Mouse (Mus musculus) kidney, embryonic 15.5 days (tissue): ENCODE measurements around the gene Ap1s3. TPM values are rescaled to one million over a fixed set of nuclear protein-coding genes. Genes with fewer than 3 reads are reported as not detected.

Source experiments
- ATAC-seq: fragments of 200-750 bp; cut with Nextera tagmentation; replicated peaks from 2 replicates; pipeline ENCODE4 v1.8.0; 2017; ENCODE audit warnings: moderate TSS enrichment; ENCODE audit not compliant: low FRiP score
- H3K27ac ChIP-seq: fragments of 300-500 bp; sonication (generic); 2 replicates; pipeline ENCODE4 v1.5.1; 2015; ENCODE audit warnings: mild to moderate bottlenecking, inconsistent platforms
- H3K27me3 ChIP-seq: fragments of 300-500 bp; sonication (generic); 2 replicates; pipeline ENCODE4 v1.6.1; 2015; ENCODE audit warnings: inconsistent platforms
- H3K36me3 ChIP-seq: fragments of 300-500 bp; sonication (generic); 2 replicates; pipeline ENCODE4 v1.6.1; 2015; ENCODE audit warnings: inconsistent platforms
- H3K4me1 ChIP-seq: fragments of 300-500 bp; sonication (generic); 2 replicates; pipeline ENCODE4 v1.6.1; 2015; ENCODE audit warnings: inconsistent platforms
- H3K4me2 ChIP-seq: fragments of 300-500 bp; sonication (generic); 2 replicates; pipeline ENCODE4 v1.6.1; 2015; ENCODE audit warnings: moderate library complexity, mild to moderate bottlenecking, inconsistent platforms
- H3K4me3 ChIP-seq: fragments of 300-500 bp; sonication (generic); replicated peaks from 2 replicates; pipeline ENCODE4 v1.5.1; 2015; ENCODE audit warnings: mild to moderate bottlenecking, inconsistent platforms
- H3K9ac ChIP-seq: fragments of 300-500 bp; sonication (generic); 2 replicates; pipeline ENCODE4 v1.6.1; 2015; ENCODE audit warnings: mild to moderate bottlenecking, inconsistent platforms
- H3K9me3 ChIP-seq: fragments of 300-500 bp; sonication (generic); replicated peaks from 2 replicates; pipeline ENCODE4 v1.6.1; 2016; ENCODE audit warnings: inconsistent platforms
- WGBS: fragments of 180-500 bp; shearing (Covaris S2); methylation state at CpG from one replicate; pipeline ENCODE4 v1.1.7; 2015; ENCODE audit warnings: mixed read lengths; 5-methylcytosine and 5-hydroxymethylcytosine counted together
- polyA plus RNA-seq: library from polyadenylated mRNA; unstranded; fragments of >200 nt; fragmentation: Nextera tagmentation; extraction: Ambion mirVana; gene quantifications from 2 replicates; pipeline ENCODE4 v1.2.1, GENCODE M21; 2015

Gene Ap1s3
- polyA plus RNA-seq, 1 experiment from 2014 or later, result 1.3 TPM

DNA sequence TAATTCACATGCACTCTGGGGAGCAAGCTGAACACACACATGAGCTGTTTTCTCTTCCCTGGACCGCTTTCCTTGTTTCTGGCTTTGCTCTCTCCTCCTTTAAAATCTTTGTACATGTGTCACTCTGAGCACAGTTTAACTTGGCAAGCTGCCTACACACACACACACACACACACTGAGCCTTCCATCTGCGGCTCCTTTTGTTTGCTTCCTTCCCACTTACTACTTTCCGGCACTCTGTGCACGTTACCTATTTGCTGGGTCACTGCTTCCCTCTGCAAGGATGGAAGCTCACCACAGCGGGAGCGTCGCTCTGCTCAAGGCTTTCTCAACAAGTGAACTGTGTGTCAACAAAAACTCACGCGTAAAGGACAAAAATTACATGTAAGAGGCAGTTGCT lies 25.6 kb upstream of the Ap1s3 start:
- no peak overlapping the region for H3K9ac ChIP-seq
- no peaks in the 10 kb centered on the region for H3K9me3 ChIP-seq
- 0 out of 2 replicates have a peak, but pooled peaks cover 3% of the 10 kb centered on the region for H3K36me3 ChIP-seq
- H3K4me2 ChIP-seq, result peak overlapping the region; percentile 10; the same call in 1 of the 2 replicates
- WGBS, result 21% methylated on average over 9 of the region's 9 CpGs
- peak; percentile 86 for ATAC-seq
- no peak overlapping the region for H3K4me3 ChIP-seq
- no peak overlapping the region; the same call in 1 of the 2 replicates for H3K27ac ChIP-seq
- peaks cover 11% of the 10 kb centered on the region for H3K4me1 ChIP-seq
- no peaks in the 10 kb centered on the region for H3K27me3 ChIP-seq

DNA sequence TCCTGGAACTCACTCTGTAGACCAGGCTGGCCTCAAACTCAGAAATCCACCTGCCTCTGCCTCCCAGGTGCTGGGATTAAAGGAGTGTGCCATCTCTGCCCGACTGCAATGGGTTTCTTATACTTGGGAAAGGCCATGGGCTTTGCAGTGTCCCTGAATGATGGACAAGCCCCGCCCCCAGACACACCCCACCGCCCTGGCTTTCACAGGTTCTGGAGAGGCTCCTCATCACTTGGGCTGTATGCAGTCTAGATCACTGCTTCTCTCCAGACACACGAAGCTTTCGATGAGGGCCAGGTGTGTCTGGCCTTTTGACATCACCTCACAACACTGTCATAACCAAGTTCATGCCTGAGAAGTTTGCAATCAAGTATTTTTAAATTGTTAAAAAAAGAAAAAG lies 25.2 kb upstream of the Ap1s3 start:
- no peak overlapping the region for H3K27ac ChIP-seq
- H3K27me3 ChIP-seq, result no peaks in the 10 kb centered on the region
- H3K4me2 ChIP-seq, result peak overlapping the region; percentile 10; the same call in 1 of the 2 replicates
- H3K4me1 ChIP-seq, result peaks cover 11% of the 10 kb centered on the region
- 0 out of 2 replicates have a peak, but pooled peaks cover 3% of the 10 kb centered on the region for H3K36me3 ChIP-seq
- no peaks in the 10 kb centered on the region for H3K9me3 ChIP-seq
- H3K9ac ChIP-seq, result no peak overlapping the region
- 63% methylated on average over 5 of the region's 5 CpGs for whole genome bisulfite sequencing
- H3K4me3 ChIP-seq, result no peak overlapping the region
- 0 out of 2 replicates have a peak, but pooled peaks have one; percentile 37 for ATAC-seq

DNA sequence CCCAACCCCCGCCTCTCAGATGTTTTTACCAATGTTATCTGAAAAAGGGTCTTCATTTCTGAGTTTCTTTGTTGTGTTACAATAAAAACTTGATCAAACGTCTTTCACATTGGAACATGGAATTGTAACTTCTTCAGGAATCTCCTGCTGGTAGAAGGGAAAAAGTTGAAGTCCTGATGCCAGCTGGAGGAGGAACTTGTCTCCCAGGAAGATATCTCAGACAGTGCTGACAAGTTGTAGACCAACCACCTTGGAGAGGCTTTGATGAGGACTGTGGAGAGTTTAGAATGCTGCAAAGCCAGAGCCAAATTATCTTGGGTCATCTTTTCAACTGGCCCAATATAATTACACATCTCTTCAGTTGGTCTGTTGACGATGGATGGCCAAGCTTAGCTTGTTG lies 20.7 kb upstream of the Ap1s3 start:
- Histone ChIP-seq H3K9me3 (no peaks in the 10 kb centered on the region), H3K4me3 (no peak overlapping the region), H3K4me1 (peaks cover 7% of the 10 kb centered on the region), H3K36me3 (no peaks in the 10 kb centered on the region), H3K4me2 (no peak overlapping the region), H3K27ac (no peak overlapping the region), H3K9ac (no peak overlapping the region), H3K27me3 (no peaks in the 10 kb centered on the region)
- 78% methylated on average over 3 of the region's 3 CpGs for WGBS
- no peak for ATAC-seq

DNA sequence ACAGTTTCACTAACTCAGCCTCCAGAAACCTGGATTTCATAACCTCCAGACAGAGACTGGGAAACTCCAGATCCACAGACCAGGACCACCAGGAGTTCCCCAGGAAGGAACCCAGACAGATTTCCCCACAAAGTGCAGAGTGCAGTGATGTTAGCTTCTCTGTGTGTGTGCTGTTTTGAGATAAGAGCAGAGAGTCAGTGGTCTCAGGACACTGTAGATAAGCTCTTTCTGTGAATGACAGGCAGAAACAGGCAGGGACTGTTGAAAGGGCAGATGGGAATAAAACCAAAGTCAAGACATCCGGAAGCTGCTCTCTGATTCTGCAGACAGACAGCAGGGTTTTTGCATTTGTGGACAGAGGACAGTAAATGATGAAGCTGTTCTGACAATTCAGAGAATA lies 15.5 kb upstream of the Ap1s3 start:
- Histone ChIP-seq H3K9ac (no peak overlapping the region), H3K36me3 (no peaks in the 10 kb centered on the region), H3K27ac (no peak overlapping the region), H3K9me3 (no peaks in the 10 kb centered on the region), H3K4me2 (no peak overlapping the region), H3K27me3 (no peaks in the 10 kb centered on the region), H3K4me1 (no peaks in the 10 kb centered on the region), H3K4me3 (no peak overlapping the region)
- 76% methylated on average over 1 of the region's 1 CpGs for WGBS
- ATAC-seq, result no peak

DNA sequence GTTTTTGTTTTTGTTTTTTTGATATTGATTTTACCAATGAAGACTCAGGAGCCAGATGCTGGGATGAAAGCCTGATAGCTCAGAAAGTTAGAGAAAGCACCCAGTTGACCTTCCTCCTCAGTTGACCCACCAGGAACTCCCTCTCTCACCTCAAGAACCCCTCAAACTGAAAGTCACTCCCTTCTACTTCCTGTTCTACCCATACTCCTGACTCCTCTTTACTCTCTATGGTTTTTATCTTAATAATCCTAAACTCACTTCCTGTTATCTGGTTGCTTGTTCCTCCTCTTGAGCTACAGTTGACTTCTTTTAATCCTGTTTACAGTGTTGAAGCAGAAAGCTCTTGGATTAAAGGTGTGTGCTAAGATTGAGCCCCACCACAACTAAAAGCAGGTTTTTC lies 12.3 kb upstream of the Ap1s3 start:
- Histone ChIP-seq H3K27ac (no peak overlapping the region), H3K4me3 (no peak overlapping the region), H3K4me1 (no peaks in the 10 kb centered on the region)

DNA sequence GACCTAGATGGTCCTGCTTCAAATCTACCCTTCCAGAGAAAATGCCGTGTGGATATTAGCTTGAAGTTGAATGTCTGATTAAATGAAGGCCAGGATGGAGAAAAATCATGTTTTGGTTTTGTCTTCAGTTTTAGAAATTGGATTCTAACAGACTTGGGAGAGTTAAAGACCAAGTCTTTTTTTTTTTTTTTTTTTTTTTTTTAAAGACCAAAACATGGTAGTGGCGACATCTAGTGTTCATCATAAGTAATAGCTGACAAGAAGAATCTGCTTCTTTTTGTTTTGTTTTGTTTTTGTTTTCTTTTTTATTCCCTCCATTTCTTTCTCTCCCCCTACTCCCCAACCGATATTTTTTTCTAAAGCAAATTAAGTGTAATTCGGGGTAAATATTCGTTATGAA lies 11.2 kb upstream of the Ap1s3 start:
- no peak for ATAC-seq

More for the DNA sequence above, 12.3 kb upstream of the Ap1s3 start:
- H3K9me3 ChIP-seq, result no peaks in the 10 kb centered on the region
- H3K9ac ChIP-seq, result no peak overlapping the region
- H3K4me2 ChIP-seq, result no peak overlapping the region
- no peaks in the 10 kb centered on the region for H3K36me3 ChIP-seq
- H3K27me3 ChIP-seq, result no peaks in the 10 kb centered on the region
- no peak for ATAC-seq

DNA sequence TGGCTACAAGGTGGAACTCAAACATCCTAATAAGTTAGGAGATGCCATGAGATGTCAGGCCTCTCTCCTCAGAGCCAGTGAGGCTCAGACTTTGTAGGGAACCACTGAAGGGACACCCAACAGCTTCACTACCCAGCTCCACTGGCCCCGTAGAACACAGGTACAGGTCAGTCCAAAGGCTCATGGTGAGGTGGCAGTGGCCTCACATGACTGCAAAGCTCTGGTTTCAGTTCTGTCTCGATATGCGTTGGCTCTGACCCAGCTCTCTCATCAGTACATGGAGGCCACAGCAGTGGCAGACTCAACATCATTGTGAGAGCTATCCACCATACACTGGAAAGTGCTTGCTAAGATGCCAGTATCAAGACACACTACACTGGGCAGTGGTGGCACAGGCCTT lies 9.0 kb upstream of the Ap1s3 start:
- Histone ChIP-seq H3K4me2 (no peak overlapping the region), H3K4me1 (no peaks in the 10 kb centered on the region), H3K27me3 (no peaks in the 10 kb centered on the region), H3K36me3 (no peaks in the 10 kb centered on the region), H3K9ac (no peak overlapping the region), H3K27ac (no peak overlapping the region), H3K9me3 (no peaks in the 10 kb centered on the region), H3K4me3 (no peak overlapping the region)
- no peak for ATAC-seq
- WGBS, result 88% methylated on average over 3 of the region's 3 CpGs

More for the DNA sequence above, 11.2 kb upstream of the Ap1s3 start:
- no peaks in the 10 kb centered on the region for H3K9me3 ChIP-seq
- no peak overlapping the region for H3K4me2 ChIP-seq
- H3K9ac ChIP-seq, result no peak overlapping the region
- WGBS, result 13% methylated on average over 5 of the region's 5 CpGs
- no peaks in the 10 kb centered on the region for H3K27me3 ChIP-seq
- H3K4me1 ChIP-seq, result no peaks in the 10 kb centered on the region
- H3K36me3 ChIP-seq, result no peaks in the 10 kb centered on the region
- no peak overlapping the region for H3K27ac ChIP-seq
- no peak overlapping the region for H3K4me3 ChIP-seq

DNA sequence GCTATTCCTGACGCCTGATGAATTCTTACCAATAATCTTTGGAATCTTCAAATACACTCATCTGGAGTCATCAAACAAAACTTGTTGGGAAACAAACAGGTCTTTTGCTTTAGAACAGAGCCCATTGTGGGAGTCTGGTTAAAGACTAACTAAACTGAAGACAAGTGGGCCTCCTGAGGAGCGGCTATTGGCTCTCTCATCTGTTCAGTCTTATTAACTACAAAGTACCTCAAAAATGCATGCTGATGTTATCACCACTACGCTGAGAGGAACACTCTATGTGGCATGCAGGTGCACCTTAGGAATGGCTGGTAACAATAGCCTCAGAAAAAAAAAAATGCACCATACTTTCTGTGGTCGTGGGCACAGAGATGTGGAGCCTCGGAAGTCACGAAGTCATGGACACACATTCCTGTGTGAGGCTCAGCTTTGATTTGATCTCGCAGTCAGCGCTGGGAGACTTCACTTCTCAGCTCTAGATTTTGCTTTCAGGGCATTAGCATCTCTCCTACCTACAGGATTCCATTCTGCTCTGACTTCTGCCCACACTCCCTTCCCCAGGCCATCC lies 6.4 kb upstream of the Ap1s3 start:
- 0 out of 2 replicates have a peak, but pooled peaks cover under 1% of the 10 kb centered on the region for H3K4me1 ChIP-seq
- peak overlapping the region; percentile 68 for H3K27ac ChIP-seq
- WGBS, result 70% methylated on average over 8 of the region's 8 CpGs
- peak; percentile 49; the same call in 1 of the 2 replicates for ATAC-seq
- no peak overlapping the region for H3K4me2 ChIP-seq
- no peak overlapping the region for H3K9ac ChIP-seq
- peaks cover 11% of the 10 kb centered on the region for H3K27me3 ChIP-seq
- H3K4me3 ChIP-seq, result no peak overlapping the region
- H3K36me3 ChIP-seq, result no peaks in the 10 kb centered on the region
- no peaks in the 10 kb centered on the region for H3K9me3 ChIP-seq

DNA sequence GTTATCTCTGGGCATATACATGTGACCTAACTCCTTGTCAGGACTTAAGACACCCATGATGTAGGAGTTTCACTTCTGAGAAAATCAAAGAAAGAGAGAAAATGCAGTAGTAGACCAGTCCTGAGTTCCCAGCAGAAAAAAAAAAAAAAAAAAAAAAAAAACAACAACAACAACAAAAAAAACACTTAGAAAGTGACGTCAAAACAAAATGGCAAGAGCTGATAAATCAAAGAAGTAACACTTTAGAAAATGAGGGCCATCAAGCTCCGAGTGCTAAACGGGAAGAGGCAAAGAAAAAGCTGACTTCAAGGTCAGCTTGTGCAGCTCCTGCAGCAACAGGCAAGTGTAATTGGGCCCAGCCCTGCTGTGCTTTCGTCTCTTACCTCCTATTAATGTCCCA lies 3.9 kb upstream of the Ap1s3 start:
- peaks cover 31% of the 10 kb centered on the region for H3K27me3 ChIP-seq
- H3K9me3 ChIP-seq, result no peaks in the 10 kb centered on the region
- H3K36me3 ChIP-seq, result no peaks in the 10 kb centered on the region
- no peak overlapping the region for H3K4me3 ChIP-seq
- H3K27ac ChIP-seq, result no peak overlapping the region
- no peak for ATAC-seq
- H3K4me1 ChIP-seq, result peaks cover 17% of the 10 kb centered on the region
- H3K4me2 ChIP-seq, result no peak overlapping the region
- no peak overlapping the region for H3K9ac ChIP-seq
- 46% methylated on average over 4 of the region's 4 CpGs for WGBS

DNA sequence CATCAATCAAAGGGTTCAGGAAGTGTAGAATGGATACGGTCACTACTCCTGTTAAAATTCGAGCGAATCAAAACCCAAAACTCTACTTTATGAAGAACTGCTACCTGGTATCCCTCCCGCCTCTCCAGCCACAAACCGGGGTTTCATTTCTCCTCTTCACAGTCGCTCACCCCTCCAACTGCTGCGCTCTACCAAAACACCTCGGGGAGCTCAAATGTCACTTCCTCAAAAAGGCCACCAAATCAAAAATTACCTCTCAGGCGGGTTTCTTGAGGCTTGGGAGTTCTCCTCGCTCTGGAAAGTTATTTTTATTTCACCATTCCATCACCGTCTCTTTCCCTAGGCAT lies 603 bp downstream of the Ap1s3 start:
- Histone ChIP-seq H3K4me2 (peak overlapping the region; percentile 87), H3K27ac (peak overlapping the region; percentile 81), H3K9ac (peak overlapping the region; percentile 59), H3K36me3 (no peaks in the 10 kb centered on the region), H3K9me3 (no peaks in the 10 kb centered on the region), H3K27me3 (peaks cover 38% of the 10 kb centered on the region), H3K4me3 (peak overlapping the region; percentile 67), H3K4me1 (peaks cover 30% of the 10 kb centered on the region)
- WGBS, result 1% methylated on average over 11 of the region's 11 CpGs
- ATAC-seq, result no peak

DNA sequence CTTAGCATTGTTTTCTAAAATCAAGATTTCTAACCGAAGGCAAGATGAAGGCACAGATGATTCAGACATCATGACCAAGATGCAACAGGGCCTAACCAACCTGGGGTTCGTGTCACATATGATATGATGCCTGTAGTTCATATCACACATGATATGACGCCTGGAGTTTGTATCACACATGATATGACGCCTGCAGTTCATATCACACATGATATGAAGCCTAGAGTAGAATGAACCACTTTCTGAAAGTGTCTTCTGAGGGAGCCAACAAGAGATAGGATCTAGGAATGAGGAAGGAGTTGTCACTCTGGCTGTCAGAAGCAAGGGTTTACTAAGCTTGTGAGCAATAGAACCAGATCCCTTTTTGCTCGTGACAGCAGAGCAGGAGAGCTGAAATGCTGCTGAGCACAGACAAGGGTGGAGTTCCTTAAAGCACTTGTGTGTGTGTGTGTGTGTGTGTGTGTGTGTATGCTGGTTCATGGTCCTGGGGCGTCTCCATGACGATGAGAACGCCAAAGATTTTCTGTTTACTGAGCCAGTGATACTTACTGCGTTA lies 2.3 kb downstream of the Ap1s3 start:
- ATAC-seq, result no peak
- H3K9ac ChIP-seq, result no peak overlapping the region
- H3K4me2 ChIP-seq, result no peak overlapping the region
- no peak overlapping the region for H3K27ac ChIP-seq
- H3K36me3 ChIP-seq, result no peaks in the 10 kb centered on the region
- WGBS, result 77% methylated on average over 9 of the region's 9 CpGs
- no peaks in the 10 kb centered on the region for H3K9me3 ChIP-seq
- H3K4me1 ChIP-seq, result peaks cover 30% of the 10 kb centered on the region
- H3K27me3 ChIP-seq, result peaks cover 38% of the 10 kb centered on the region
- H3K4me3 ChIP-seq, result no peak overlapping the region

DNA sequence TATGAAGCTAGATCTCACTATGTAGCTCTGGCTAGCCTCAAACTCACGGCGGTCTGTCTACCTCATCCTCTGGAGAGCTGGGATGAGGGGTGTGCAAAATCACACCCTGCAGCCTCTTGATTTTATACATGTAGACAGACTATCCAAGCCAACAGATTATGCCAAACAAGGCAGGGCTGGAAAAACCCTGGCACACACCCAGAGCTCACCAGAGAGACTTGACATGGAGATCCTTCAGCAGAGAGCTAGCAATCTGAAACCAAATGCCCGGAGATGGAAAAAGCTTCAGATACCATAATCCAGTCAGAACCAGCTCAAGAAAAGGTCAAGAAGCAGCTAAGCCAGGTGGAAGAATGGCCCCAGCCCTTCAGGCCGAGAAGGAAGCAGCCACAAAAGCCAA lies 6.9 kb downstream of the Ap1s3 start:
- Histone ChIP-seq H3K4me3 (no peak overlapping the region), H3K9me3 (no peaks in the 10 kb centered on the region), H3K36me3 (no peaks in the 10 kb centered on the region), H3K9ac (no peak overlapping the region), H3K4me1 (peaks cover 8% of the 10 kb centered on the region), H3K27me3 (no peaks in the 10 kb centered on the region), H3K4me2 (no peak overlapping the region), H3K27ac (no peak overlapping the region)
- no peak for ATAC-seq
- 79% methylated on average over 4 of the region's 4 CpGs for WGBS

DNA sequence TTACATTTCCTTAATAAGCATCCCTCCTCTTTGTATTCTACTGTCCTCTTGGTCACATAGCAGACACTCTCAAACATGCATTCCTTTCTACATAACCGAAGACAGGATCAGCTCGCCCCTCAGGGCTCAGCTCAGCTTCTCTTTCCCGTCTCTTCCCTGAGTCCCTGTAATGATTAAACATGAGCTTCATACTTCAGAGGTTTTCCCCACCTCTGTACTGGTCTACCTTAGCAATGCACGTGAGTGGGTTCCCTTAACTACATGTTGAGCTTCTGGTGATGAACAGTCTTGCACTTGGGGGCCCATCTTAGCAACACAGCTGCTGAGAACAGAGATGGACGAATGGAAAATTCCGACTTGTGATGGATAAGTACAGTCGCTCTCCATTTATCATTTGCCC lies 12.2 kb downstream of the Ap1s3 start:
- ATAC-seq, result peak; percentile 74; the same call in 1 of the 2 replicates

More for the DNA sequence above, 12.2 kb downstream of the Ap1s3 start:
- no peak overlapping the region for H3K4me3 ChIP-seq
- H3K9me3 ChIP-seq, result no peaks in the 10 kb centered on the region
- no peaks in the 10 kb centered on the region for H3K36me3 ChIP-seq
- H3K4me2 ChIP-seq, result no peak overlapping the region
- H3K9ac ChIP-seq, result no peak overlapping the region
- no peaks in the 10 kb centered on the region for H3K27me3 ChIP-seq
- no peak overlapping the region for H3K27ac ChIP-seq
- WGBS, result 72% methylated on average over 7 of the region's 7 CpGs
- H3K4me1 ChIP-seq, result no peaks in the 10 kb centered on the region
